Mouse (Mus musculus) neural tube, embryonic 13.5 days (tissue): ENCODE results near the gene Stom. TPM values are rescaled to one million over a fixed set of nuclear protein-coding genes. Genes with fewer than 3 reads are reported as not detected.

ENCODE experiments used
- ATAC-seq: fragments of 200-750 bp; cut with Nextera tagmentation; 2 replicates; pipeline ENCODE4 v1.8.0; 2017; ENCODE audit warnings: low read depth, mild to moderate bottlenecking, moderate TSS enrichment, moderate library complexity
- H3K27ac ChIP-seq: fragments of 300-500 bp; sonication (generic); replicated peaks from 2 replicates; pipeline ENCODE4 v1.5.1; 2015; ENCODE audit warnings: moderate library complexity, mild to moderate bottlenecking, inconsistent platforms
- H3K27me3 ChIP-seq: fragments of 300-500 bp; sonication (generic); 2 replicates; pipeline ENCODE4 v1.6.1; 2015; ENCODE audit warnings: mild to moderate bottlenecking, inconsistent platforms
- H3K36me3 ChIP-seq: fragments of 300-500 bp; sonication (generic); 2 replicates; pipeline ENCODE4 v1.6.1; 2015; ENCODE audit warnings: mild to moderate bottlenecking, inconsistent platforms
- H3K4me1 ChIP-seq: fragments of 300-500 bp; sonication (generic); replicated peaks from 2 replicates; pipeline ENCODE4 v1.6.1; 2015; ENCODE audit warnings: inconsistent platforms
- H3K4me2 ChIP-seq: fragments of 300-500 bp; sonication (generic); 2 replicates; pipeline ENCODE4 v1.6.1; 2015; ENCODE audit warnings: inconsistent platforms, mild to moderate bottlenecking, moderate library complexity
- H3K4me3 ChIP-seq: fragments of 300-500 bp; sonication (generic); 2 replicates; pipeline ENCODE4 v1.5.1; 2015; ENCODE audit warnings: mild to moderate bottlenecking, inconsistent platforms
- H3K9ac ChIP-seq: fragments of 300-500 bp; sonication (generic); 2 replicates; pipeline ENCODE4 v1.6.1; 2015; ENCODE audit warnings: moderate library complexity, mild to moderate bottlenecking, inconsistent platforms
- H3K9me3 ChIP-seq: fragments of 300-500 bp; sonication (generic); 2 replicates; pipeline ENCODE4 v1.6.1; 2016; ENCODE audit warnings: inconsistent platforms
- WGBS: fragments of 180-500 bp; shearing (Covaris S2); methylation state at CpG from one replicate; pipeline ENCODE4 v1.1.7; 2015; 5-methylcytosine and 5-hydroxymethylcytosine counted together
- polyA plus RNA-seq: library from polyadenylated mRNA; unstranded; fragments of >200 nt; fragmentation: Nextera tagmentation; extraction: Ambion mirVana; gene quantifications from 2 replicates; pipeline ENCODE4 v1.2.1, GENCODE M21; 2015

The Stom gene
- polyA plus RNA-seq, 1 experiment from 2014 or later, result 13.3 TPM

DNA sequence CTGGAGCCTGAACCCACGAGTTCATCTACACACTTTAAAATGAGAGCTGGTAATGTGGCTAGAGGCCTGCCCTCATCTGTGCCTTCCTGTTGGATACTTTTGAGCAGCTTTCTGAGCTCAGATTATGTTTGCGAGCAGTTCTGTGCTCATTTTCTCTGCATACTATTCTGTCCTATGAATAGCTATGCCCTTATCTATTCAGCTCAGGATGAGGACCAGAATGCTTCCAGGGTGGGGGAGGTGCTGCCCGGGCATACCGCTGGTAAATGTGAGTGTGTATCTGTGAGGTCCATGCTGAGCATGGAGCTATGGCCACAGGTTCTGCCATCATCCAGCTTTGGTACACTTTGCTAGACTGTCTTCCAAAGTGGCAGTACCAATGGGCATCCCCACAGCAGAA, 19.2 kb downstream of the Stom start:
- no peaks in the 10 kb centered on the region for H3K27me3 ChIP-seq
- no peak overlapping the region for H3K9ac ChIP-seq
- 89% methylated on average over 4 of the region's 4 CpGs for WGBS
- no peak overlapping the region for H3K4me3 ChIP-seq
- H3K9me3 ChIP-seq, result no peaks in the 10 kb centered on the region
- no peak for ATAC-seq
- H3K36me3 ChIP-seq, result no peaks in the 10 kb centered on the region
- peaks cover 9% of the 10 kb centered on the region for H3K4me1 ChIP-seq
- H3K27ac ChIP-seq, result no peak overlapping the region
- H3K4me2 ChIP-seq, result no peak overlapping the region

DNA sequence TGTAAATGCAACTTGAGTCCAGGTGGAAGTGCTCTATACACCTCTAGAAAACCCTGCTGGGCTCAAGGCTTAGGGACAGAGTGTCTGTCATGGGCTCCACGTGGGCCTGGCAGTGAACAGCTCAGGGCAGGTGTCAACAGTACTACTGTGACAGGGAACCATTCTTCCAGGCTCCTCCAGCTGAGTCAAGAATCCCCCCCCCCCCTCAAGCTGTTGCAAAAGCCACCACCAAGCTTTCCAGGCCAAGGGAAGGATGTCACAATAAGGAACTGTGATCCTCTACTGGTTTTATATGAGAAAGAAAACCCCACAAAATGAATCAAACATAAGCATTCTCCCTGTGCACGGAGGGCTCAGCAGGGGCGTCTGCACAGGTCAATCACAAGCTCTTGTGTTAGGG, 22.5 kb downstream of the Stom start:
- ATAC-seq, result no peak
- H3K4me3 ChIP-seq, result no peak overlapping the region
- H3K4me2 ChIP-seq, result no peak overlapping the region
- H3K27ac ChIP-seq, result no peak overlapping the region
- 43% methylated on average over 3 of the region's 3 CpGs for WGBS
- no peaks in the 10 kb centered on the region for H3K36me3 ChIP-seq
- no peaks in the 10 kb centered on the region for H3K4me1 ChIP-seq
- H3K9ac ChIP-seq, result no peak overlapping the region
- no peaks in the 10 kb centered on the region for H3K9me3 ChIP-seq
- H3K27me3 ChIP-seq, result no peaks in the 10 kb centered on the region

DNA sequence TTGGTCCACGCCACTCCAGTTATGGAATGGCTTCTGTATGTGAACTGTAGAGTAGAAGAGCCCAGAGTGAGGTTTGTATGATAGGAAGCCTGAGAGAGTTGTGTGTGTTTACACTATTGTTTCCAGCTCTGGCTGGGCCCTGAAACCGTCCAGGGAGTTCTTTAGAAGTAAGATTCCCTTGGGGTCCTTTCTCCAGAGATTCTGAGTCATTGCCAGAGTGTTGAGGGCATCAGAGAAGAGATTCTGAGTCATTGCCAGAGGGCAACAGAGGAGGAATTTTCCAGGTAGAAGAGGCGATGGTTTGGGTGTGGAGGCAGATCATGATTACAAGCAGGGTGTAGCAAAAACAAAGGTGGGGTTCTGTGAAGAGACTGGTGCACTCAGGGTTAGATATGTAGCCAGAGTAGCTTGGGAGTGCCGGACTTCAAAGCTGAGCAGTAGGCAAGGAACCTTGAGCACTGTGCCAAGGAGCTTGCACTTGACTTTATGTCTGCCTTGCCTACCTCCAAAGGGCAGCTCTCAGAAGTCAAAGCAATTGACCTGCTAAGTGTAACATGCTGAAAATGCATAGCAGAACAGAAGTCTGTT, 26.8 kb downstream of the Stom start:
- Histone ChIP-seq H3K9me3 (no peaks in the 10 kb centered on the region), H3K4me1 (no peaks in the 10 kb centered on the region), H3K4me3 (no peak overlapping the region), H3K36me3 (no peaks in the 10 kb centered on the region), H3K27ac (no peak overlapping the region), H3K9ac (no peak overlapping the region), H3K27me3 (no peaks in the 10 kb centered on the region), H3K4me2 (no peak overlapping the region)
- 87% methylated on average over 4 of the region's 4 CpGs for whole genome bisulfite sequencing
- no peak for ATAC-seq

DNA sequence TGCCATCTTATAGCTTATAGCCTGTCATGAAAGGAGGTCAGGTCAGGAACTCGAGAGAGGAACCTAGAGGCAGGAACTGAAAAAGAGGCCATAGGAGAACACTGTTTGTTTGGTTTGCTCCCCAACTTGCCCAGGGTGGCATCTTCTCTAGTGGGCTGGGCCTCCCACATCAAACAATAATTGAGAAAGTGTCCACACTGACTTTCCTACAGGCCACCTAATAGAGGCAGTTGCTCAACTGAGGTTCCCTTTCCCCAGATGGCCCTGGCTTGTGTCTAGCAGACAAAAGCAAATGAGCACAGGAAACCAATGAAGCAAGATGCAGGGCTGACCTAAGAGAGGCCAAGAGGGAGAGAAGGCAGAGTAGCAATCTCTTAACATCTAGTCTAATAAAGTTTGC, 28.6 kb downstream of the Stom start:
- H3K4me2 ChIP-seq, result no peak overlapping the region
- H3K4me1 ChIP-seq, result no peaks in the 10 kb centered on the region
- no peak overlapping the region for H3K27ac ChIP-seq
- H3K36me3 ChIP-seq, result no peaks in the 10 kb centered on the region
- H3K27me3 ChIP-seq, result no peaks in the 10 kb centered on the region
- 67% methylated on average over 1 of the region's 1 CpGs for WGBS
- no peak overlapping the region for H3K9ac ChIP-seq
- no peaks in the 10 kb centered on the region for H3K9me3 ChIP-seq
- H3K4me3 ChIP-seq, result no peak overlapping the region
- no peak for ATAC-seq

- Histone ChIP-seq H3K4me2 (no peak overlapping the region), H3K36me3 (no peaks in the 10 kb centered on the region), H3K27me3 (no peaks in the 10 kb centered on the region), H3K4me3 (no peak overlapping the region), H3K9me3 (no peaks in the 10 kb centered on the region), H3K4me1 (no peaks in the 10 kb centered on the region), H3K9ac (no peak overlapping the region), H3K27ac (no peak overlapping the region)
- whole genome bisulfite sequencing, result 81% methylated on average over 13 of the region's 13 CpGs
- ATAC-seq, result no peak
Measured at GRCm38 (mm10) chr2:35302049-35302885, 34.5 kb downstream of the Stom start.

GRCm38 (mm10) chr2:35299437-35299836, 37.3 kb downstream of the Stom start:
- Histone ChIP-seq H3K9me3 (no peaks in the 10 kb centered on the region), H3K4me1 (no peaks in the 10 kb centered on the region), H3K9ac (no peak overlapping the region), H3K36me3 (no peaks in the 10 kb centered on the region), H3K27ac (no peak overlapping the region), H3K4me2 (no peak overlapping the region), H3K27me3 (no peaks in the 10 kb centered on the region), H3K4me3 (no peak overlapping the region)
- 93% methylated on average over 2 of the region's 2 CpGs for WGBS
- no peak for ATAC-seq

GRCm38 (mm10) chr2:35297703-35298332, 39.0 kb downstream of the Stom start:
- Histone ChIP-seq H3K4me1 (no peaks in the 10 kb centered on the region), H3K27ac (no peak overlapping the region), H3K4me3 (no peak overlapping the region), H3K36me3 (no peaks in the 10 kb centered on the region), H3K9me3 (no peaks in the 10 kb centered on the region), H3K27me3 (no peaks in the 10 kb centered on the region), H3K9ac (no peak overlapping the region), H3K4me2 (no peak overlapping the region)
- peak; percentile 83 for ATAC-seq
- 31% methylated on average over 15 of the region's 15 CpGs for WGBS

GRCm38 (mm10) chr2:35293291-35293690, 43.5 kb downstream of the Stom start:
- no peak overlapping the region for H3K4me3 ChIP-seq
- H3K27ac ChIP-seq, result no peak overlapping the region
- no peak for ATAC-seq
- no peaks in the 10 kb centered on the region for H3K27me3 ChIP-seq
- no peak overlapping the region for H3K4me2 ChIP-seq
- H3K9ac ChIP-seq, result no peak overlapping the region
- 88% methylated on average over 8 of the region's 8 CpGs for WGBS
- no peaks in the 10 kb centered on the region for H3K9me3 ChIP-seq
- H3K36me3 ChIP-seq, result no peaks in the 10 kb centered on the region
- H3K4me1 ChIP-seq, result no peaks in the 10 kb centered on the region

GRCm38 (mm10) chr2:35292700-35293099, 44.1 kb downstream of the Stom start:
- Histone ChIP-seq H3K9me3 (no peaks in the 10 kb centered on the region), H3K4me1 (no peaks in the 10 kb centered on the region), H3K9ac (no peak overlapping the region), H3K27ac (no peak overlapping the region), H3K4me3 (no peak overlapping the region), H3K4me2 (no peak overlapping the region), H3K36me3 (no peaks in the 10 kb centered on the region), H3K27me3 (no peaks in the 10 kb centered on the region)
- no peak for ATAC-seq
- 39% methylated on average over 3 of the region's 3 CpGs for WGBS

DNA sequence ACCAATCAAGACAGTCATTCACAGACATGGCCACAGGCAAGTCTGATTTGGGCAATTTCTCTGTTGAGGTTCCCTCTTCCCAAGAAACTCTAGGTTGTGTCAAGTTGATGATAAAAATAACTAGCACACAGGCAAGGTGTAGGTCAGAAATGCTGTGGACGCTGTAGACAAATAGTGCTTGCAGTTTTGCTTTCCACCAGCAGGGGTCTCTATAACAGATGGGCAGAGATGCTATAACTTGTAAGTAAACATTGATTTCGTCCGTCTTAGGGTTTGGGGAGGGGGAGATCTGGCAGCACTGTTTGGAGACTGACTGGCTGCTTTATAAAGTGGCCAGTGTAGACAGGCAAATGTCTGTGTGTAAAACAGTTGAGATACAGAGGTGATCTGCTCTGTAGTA, 44.9 kb downstream of the Stom start:
- no peak for ATAC-seq
- no peaks in the 10 kb centered on the region for H3K4me1 ChIP-seq
- H3K9me3 ChIP-seq, result no peaks in the 10 kb centered on the region
- H3K4me3 ChIP-seq, result no peak overlapping the region
- H3K27ac ChIP-seq, result no peak overlapping the region
- H3K27me3 ChIP-seq, result no peaks in the 10 kb centered on the region
- H3K36me3 ChIP-seq, result no peaks in the 10 kb centered on the region
- H3K4me2 ChIP-seq, result no peak overlapping the region
- WGBS, result 28% methylated on average over 3 of the region's 3 CpGs
- H3K9ac ChIP-seq, result no peak overlapping the region

DNA sequence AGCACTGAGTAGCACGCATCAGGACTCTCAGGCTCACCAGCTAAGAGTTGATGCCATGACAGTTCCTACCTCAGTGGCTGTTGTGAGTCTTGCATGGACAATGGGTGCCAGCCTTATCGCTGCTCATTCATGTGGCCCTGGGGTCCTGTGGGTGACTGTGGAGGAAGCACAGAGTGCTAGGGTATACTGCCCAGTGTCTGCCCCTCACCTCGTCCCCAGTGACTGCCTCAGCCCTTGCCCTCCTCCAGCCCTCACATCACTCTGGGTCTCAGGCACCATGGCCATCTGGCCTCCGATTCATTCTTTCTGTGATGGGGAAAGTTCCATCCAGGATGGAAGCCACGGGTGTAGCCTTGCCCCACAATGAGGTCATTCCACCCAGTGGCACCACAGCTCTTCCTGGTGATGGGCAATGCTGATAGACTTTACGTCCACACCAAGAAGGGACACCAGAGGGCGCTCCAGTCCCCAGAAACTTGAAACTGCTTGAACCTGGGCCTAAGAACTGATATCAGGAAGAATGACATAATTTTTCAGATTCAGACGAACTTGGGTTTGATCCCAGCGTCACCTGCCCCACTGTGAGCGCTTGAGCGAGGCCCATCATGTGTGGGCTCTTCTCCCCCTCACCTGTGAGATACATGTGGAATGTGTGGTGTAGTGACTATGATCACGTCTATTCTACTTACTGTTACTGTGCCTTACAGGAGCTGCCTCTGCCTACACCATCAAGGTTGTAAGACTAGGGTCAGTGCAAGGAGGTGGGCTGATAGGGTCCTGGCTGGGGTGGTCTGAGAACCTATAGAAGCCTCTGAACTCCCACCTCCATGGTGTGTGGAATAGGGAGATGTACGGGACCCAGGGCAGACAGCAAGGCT, 47.8 kb downstream of the Stom start:
- WGBS, result 41% methylated on average over 13 of the region's 13 CpGs
- Histone ChIP-seq H3K9me3 (no peaks in the 10 kb centered on the region), H3K27ac (no peak overlapping the region), H3K4me2 (no peak overlapping the region), H3K4me1 (no peaks in the 10 kb centered on the region), H3K9ac (no peak overlapping the region), H3K36me3 (no peaks in the 10 kb centered on the region), H3K4me3 (no peak overlapping the region), H3K27me3 (peaks cover 6% of the 10 kb centered on the region)
- peak; percentile 41; the same call in 1 of the 2 replicates for ATAC-seq
